Mouse (Mus musculus): Measurements from ENCODE around the gene Pcbd2.
"Not testable (repeated sequence)": the region's sequence is repeated elsewhere in the genome, so short reads cannot be mapped to it uniquely, and the experiment has no call there.

The Pcbd2 gene

GRCm38 (mm10) chr13:55727120-55727838 is at the start of gene Pcbd2:
TSS of gene Pcbd2 (plus strand) at chr13:55727368.
- DNase-seq (ENCODE audit: low spot score) = peak; percentile 89

GRCm38 (mm10) chr13:55682201-55682600 is 45.0 kb upstream of the Pcbd2 start:
- no peak for DNase-seq (ENCODE audit: low spot score)

GRCm38 (mm10) chr13:55683581-55683980 is 43.6 kb upstream of the Pcbd2 start:
- no peak for DNase-seq (ENCODE audit: low spot score)

GRCm38 (mm10) chr13:55686107-55686633 is 41.0 kb upstream of the Pcbd2 start:
- DNase-seq (ENCODE audit: low spot score) = no peak

- DNase-seq (ENCODE audit: low spot score) = no peak
These were observed 39.1 kb upstream of the Pcbd2 start for GRCm38 (mm10) chr13:55687927-55688602.

GRCm38 (mm10) chr13:55692535-55693242 is 34.5 kb upstream of the Pcbd2 start, which contains the start of gene B230219D22Rik:
TSS of gene B230219D22Rik (plus strand) at chr13:55693124.
- DNase-seq (ENCODE audit: low spot score) = peak; percentile 85

- no peak for DNase-seq (ENCODE audit: low spot score)
These were observed 33.9 kb upstream of the Pcbd2 start for GRCm38 (mm10) chr13:55693243-55693721.

- no peak for DNase-seq (ENCODE audit: low spot score)
These were observed 33.1 kb upstream of the Pcbd2 start for GRCm38 (mm10) chr13:55694110-55694509.

GRCm38 (mm10) chr13:55695989-55696388 is 31.2 kb upstream of the Pcbd2 start:
- DNase-seq (ENCODE audit: low spot score) = not testable (repeated sequence)

GRCm38 (mm10) chr13:55704301-55704700 is 22.9 kb upstream of the Pcbd2 start:
- no peak for DNase-seq (ENCODE audit: low spot score)

- no peak for DNase-seq (ENCODE audit: low spot score)
These were observed 14.3 kb upstream of the Pcbd2 start for GRCm38 (mm10) chr13:55712846-55713245.

- peak; percentile 90 for DNase-seq (ENCODE audit: low spot score)
These were observed 12.5 kb upstream of the Pcbd2 start, which contains the start of gene Txndc15 for GRCm38 (mm10) chr13:55714501-55715166. TSS of gene Txndc15 (plus strand) at chr13:55714650.

- DNase-seq (ENCODE audit: low spot score) = no peak
These were observed 12.0 kb upstream of the Pcbd2 start for GRCm38 (mm10) chr13:55715167-55715512.

- no peak for DNase-seq (ENCODE audit: low spot score)
These were observed 11.2 kb upstream of the Pcbd2 start for GRCm38 (mm10) chr13:55715908-55716510.

- DNase-seq (ENCODE audit: low spot score) = no peak
These were observed 5.7 kb upstream of the Pcbd2 start for GRCm38 (mm10) chr13:55721516-55721915.

GRCm38 (mm10) chr13:55721995-55722394 is 5.2 kb upstream of the Pcbd2 start:
- DNase-seq (ENCODE audit: low spot score) = no peak

GRCm38 (mm10) chr13:55726598-55727119 is 509 bp upstream of the Pcbd2 start:
- no peak for DNase-seq (ENCODE audit: low spot score)

- peak; percentile 50 for DNase-seq (ENCODE audit: low spot score)
These were observed 671 bp downstream of the Pcbd2 start for GRCm38 (mm10) chr13:55727839-55728238.

GRCm38 (mm10) chr13:55730716-55731115 is 3.5 kb downstream of the Pcbd2 start:
- no peak for DNase-seq (ENCODE audit: low spot score)

GRCm38 (mm10) chr13:55732121-55732520 is 5.0 kb downstream of the Pcbd2 start:
- no peak for DNase-seq (ENCODE audit: low spot score)

All from urinary bladder, postnatal 25 days (tissue).